Mouse (Mus musculus) right cerebral cortex, adult 2 months (tissue): ENCODE data around the gene Fat4.

Experiments
- DNase-seq, 2 experiments: peaks; one replicate each; pipeline ENCODE4 v3.0.0; 2021 to 2022; ENCODE audit warnings: low spot score in 2 of 2

The Fat4 gene

GRCm38 (mm10) chr3:38962328-38962727, 75.6 kb downstream of the Fat4 start:
- no peak for DNase-seq

GRCm38 (mm10) chr3:38967480-38967879, 80.7 kb downstream of the Fat4 start:
- DNase-seq: no peak

- no peak for DNase-seq
These were observed 99.6 kb downstream of the Fat4 start for GRCm38 (mm10) chr3:38986379-38986778.

- peak in 1 of 2 experiments; percentile 31 for DNase-seq
These were observed 102.4 kb downstream of the Fat4 start for GRCm38 (mm10) chr3:38989181-38989580.

- DNase-seq: no peak
These were observed 113.3 kb downstream of the Fat4 start for GRCm38 (mm10) chr3:39000011-39000410.

- DNase-seq: peak; percentile 39 to 51
These were observed 123.8 kb downstream of the Fat4 start for GRCm38 (mm10) chr3:39010544-39010943.

- peak; percentile 32 for DNase-seq
These were observed 130.9 kb downstream of the Fat4 start for GRCm38 (mm10) chr3:39017633-39018032.

GRCm38 (mm10) chr3:39036113-39036512, 149.4 kb downstream of the Fat4 start:
- no peak for DNase-seq

GRCm38 (mm10) chr3:39046425-39046824, 159.7 kb downstream of the Fat4 start:
- no peak for DNase-seq

- no peak for DNase-seq
These were observed 161.0 kb downstream of the Fat4 start for GRCm38 (mm10) chr3:39047621-39048303.

- no peak for DNase-seq
These were observed 161.5 kb downstream of the Fat4 start for GRCm38 (mm10) chr3:39048304-39048667.

- DNase-seq: no peak
These were observed 163.4 kb downstream of the Fat4 start for GRCm38 (mm10) chr3:39050130-39050529.

GRCm38 (mm10) chr3:39053072-39053471, 166.3 kb downstream of the Fat4 start:
- no peak for DNase-seq
